Mouse (Mus musculus) forebrain, postnatal 0 days (tissue): ENCODE results near the gene Nsun2. TPM values are rescaled to one million over a fixed set of nuclear protein-coding genes. Genes with fewer than 3 reads are reported as not detected.
A peak's percentile ranks its signal among the peaks of the same experiment; 100 is the strongest.

Experiments used
- ATAC-seq: fragments of 200-750 bp; cut with Nextera tagmentation; 2 replicates; pipeline ENCODE4 v1.8.0; 2017; ENCODE audit warnings: mild to moderate bottlenecking, moderate library complexity
- DNase-seq: peaks from one replicate; pipeline ENCODE4 v3.0.0-alpha.2; 2015
- H3K27ac ChIP-seq: fragments of 300-500 bp; sonication (generic); 2 replicates; pipeline ENCODE4 v1.5.1; 2014; ENCODE audit warnings: low read depth, mild to moderate bottlenecking, antibody characterized with exemption, low read length, moderate library complexity, mixed read lengths
- H3K27me3 ChIP-seq: fragments of 300-500 bp; sonication (generic); 2 replicates; pipeline ENCODE4 v1.6.1; 2014; ENCODE audit warnings: mild to moderate bottlenecking, low read length, mixed read lengths; ENCODE audit not compliant: insufficient read depth
- H3K36me3 ChIP-seq: fragments of 300-500 bp; sonication (generic); 2 replicates; pipeline ENCODE4 v1.6.1; 2014; ENCODE audit warnings: mild to moderate bottlenecking, moderate library complexity; ENCODE audit not compliant: insufficient read depth
- H3K4me1 ChIP-seq: fragments of 300-500 bp; sonication (generic); 2 replicates; pipeline ENCODE4 v1.6.1; 2014; ENCODE audit warnings: antibody characterized with exemption; ENCODE audit not compliant: insufficient read depth
- H3K4me2 ChIP-seq: fragments of 300-500 bp; sonication (generic); 2 replicates; pipeline ENCODE4 v1.6.1; 2014; ENCODE audit warnings: low read depth, mild to moderate bottlenecking, moderate library complexity
- H3K4me3 ChIP-seq: fragments of 300-500 bp; sonication (generic); 2 replicates; pipeline ENCODE4 v1.5.1; 2014; ENCODE audit warnings: low read depth, low read length, mixed read lengths
- H3K9ac ChIP-seq: fragments of 300-500 bp; sonication (generic); 2 replicates; pipeline ENCODE4 v1.6.1; 2014; ENCODE audit warnings: mild to moderate bottlenecking
- H3K9me3 ChIP-seq: fragments of 300-500 bp; sonication (generic); 2 replicates; pipeline ENCODE4 v1.6.1; 2016; ENCODE audit warnings: low read length
- CTCF ChIP-seq: sonication (generic); IDR thresholded peaks from 2 replicates; pipeline ENCODE4 v1.5.1; 2016; ENCODE audit warnings: antibody characterized with exemption, control low read depth, low read depth
- WGBS: fragments of 180-500 bp; shearing (Covaris S2); extraction: QIAGEN DNeasy Blood & Tissue Kit; methylation state at CpG from one replicate; pipeline ENCODE4 v1.1.7; 2014; 5-methylcytosine and 5-hydroxymethylcytosine counted together
- polyA plus RNA-seq: library from polyadenylated mRNA; unstranded; fragments of >200 nt; fragmentation: Nextera tagmentation; extraction: Ambion mirVana; gene quantifications from 2 replicates; pipeline ENCODE4 v1.2.1, GENCODE M21; 2015
- total RNA-seq: library from RNA; depleted of rRNA; stranded (reverse); fragments of >200 nt; gene quantifications from 2 replicates; pipeline ENCODE4 v1.2.3, GENCODE M21; 2014

Nsun2 gene
- total and polyA plus RNA-seq, 2 experiments from 2014 or later = 64.3 to 74.4 TPM

- Histone ChIP-seq H3K4me1 (no peaks in the 10 kb centered on the region), H3K9me3 (no peaks in the 10 kb centered on the region), H3K27me3 (peaks cover 15% of the 10 kb centered on the region; the same call in 1 of the 2 replicates), H3K36me3 (peaks cover under 1% of the 10 kb centered on the region; the same call in 1 of the 2 replicates), H3K27ac (no peak overlapping the region), H3K4me2 (no peak overlapping the region), H3K4me3 (no peak overlapping the region), H3K9ac (no peak overlapping the region)
- 83% methylated on average over 9 of the region's 9 CpGs for WGBS
- ATAC-seq (no peak), DNase-seq (no peak)
- no peak for TF ChIP-seq CTCF
These were observed 43.8 kb upstream of the Nsun2 start for GRCm38 (mm10) chr13:69489777-69490176.

- peak; percentile 59 for ATAC-seq
- peaks cover 10% of the 10 kb centered on the region; the same call in 1 of the 2 replicates for H3K27me3 ChIP-seq
These were observed 40.6 kb upstream of the Nsun2 start for GRCm38 (mm10) chr13:69492876-69493463.

GRCm38 (mm10) chr13:69498276-69498675 is 35.3 kb upstream of the Nsun2 start:
- Histone ChIP-seq H3K36me3 (peaks cover 72% of the 10 kb centered on the region), H3K27me3 (no peaks in the 10 kb centered on the region), H3K4me1 (no peaks in the 10 kb centered on the region), H3K4me2 (no peak overlapping the region), H3K27ac (no peak overlapping the region), H3K4me3 (no peak overlapping the region), H3K9me3 (no peaks in the 10 kb centered on the region), H3K9ac (no peak overlapping the region)
- no peak for TF ChIP-seq CTCF
- no peak for DNase-seq
- WGBS = 75% methylated on average over 5 of the region's 5 CpGs
- no peak for ATAC-seq

More at GRCm38 (mm10) chr13:69492876-69493463, 40.6 kb upstream of the Nsun2 start:
- Histone ChIP-seq H3K9ac (no peak overlapping the region), H3K27ac (no peak overlapping the region), H3K4me2 (no peak overlapping the region), H3K36me3 (peaks cover 20% of the 10 kb centered on the region), H3K9me3 (no peaks in the 10 kb centered on the region), H3K4me1 (no peaks in the 10 kb centered on the region), H3K4me3 (no peak overlapping the region)
- TF ChIP-seq CTCF = peak; percentile 75
- peak; percentile 65 for DNase-seq
- 33% methylated on average over 7 of the region's 7 CpGs for WGBS

GRCm38 (mm10) chr13:69502157-69502750 is 31.3 kb upstream of the Nsun2 start:
- Histone ChIP-seq H3K27me3 (no peaks in the 10 kb centered on the region), H3K9ac (no peak overlapping the region), H3K4me2 (no peak overlapping the region), H3K9me3 (no peaks in the 10 kb centered on the region), H3K27ac (no peak overlapping the region), H3K4me1 (no peaks in the 10 kb centered on the region), H3K4me3 (no peak overlapping the region), H3K36me3 (peaks cover 93% of the 10 kb centered on the region)
- TF ChIP-seq CTCF = no peak
- ATAC-seq (no peak), DNase-seq (no peak)
- 92% methylated on average over 14 of the region's 14 CpGs for WGBS

- Histone ChIP-seq H3K4me1 (no peaks in the 10 kb centered on the region), H3K9ac (no peak overlapping the region), H3K36me3 (peaks cover 93% of the 10 kb centered on the region), H3K4me3 (no peak overlapping the region), H3K4me2 (no peak overlapping the region), H3K9me3 (no peaks in the 10 kb centered on the region), H3K27ac (no peak overlapping the region), H3K27me3 (no peaks in the 10 kb centered on the region)
- DNase-seq (no peak), ATAC-seq (no peak)
- TF ChIP-seq CTCF = no peak
- 82% methylated on average over 5 of the region's 5 CpGs for WGBS
These were observed 30.7 kb upstream of the Nsun2 start for GRCm38 (mm10) chr13:69502863-69503262.

- no peak for ATAC-seq
- TF ChIP-seq CTCF = no peak
These were observed 27.0 kb upstream of the Nsun2 start for GRCm38 (mm10) chr13:69506341-69507086.

GRCm38 (mm10) chr13:69507666-69508065 is 25.9 kb upstream of the Nsun2 start:
- Histone ChIP-seq H3K36me3 (peaks cover 74% of the 10 kb centered on the region), H3K27ac (no peak overlapping the region), H3K4me3 (no peak overlapping the region), H3K27me3 (no peaks in the 10 kb centered on the region), H3K9me3 (no peaks in the 10 kb centered on the region), H3K4me1 (no peaks in the 10 kb centered on the region), H3K4me2 (no peak overlapping the region), H3K9ac (no peak overlapping the region)
- no peak for TF ChIP-seq CTCF
- ATAC-seq (no peak), DNase-seq (no peak)
- whole genome bisulfite sequencing = 98% methylated on average over 3 of the region's 3 CpGs

More at GRCm38 (mm10) chr13:69506341-69507086, 27.0 kb upstream of the Nsun2 start:
- H3K4me3 ChIP-seq = no peak overlapping the region
- H3K27ac ChIP-seq = no peak overlapping the region
- no peak overlapping the region for H3K9ac ChIP-seq
- no peaks in the 10 kb centered on the region for H3K4me1 ChIP-seq
- no peak for DNase-seq
- peaks cover 75% of the 10 kb centered on the region for H3K36me3 ChIP-seq
- H3K4me2 ChIP-seq = no peak overlapping the region
- no peaks in the 10 kb centered on the region for H3K9me3 ChIP-seq
- H3K27me3 ChIP-seq = no peaks in the 10 kb centered on the region
- WGBS = 90% methylated on average over 12 of the region's 12 CpGs
